Mouse (Mus musculus) heart, adult 2 months (tissue): ENCODE measurements around the gene Utp14b.

Experiments used
- CTCF ChIP-seq: fragments of 200-600 bp; IDR thresholded peaks from 2 replicates; pipeline ENCODE4 v1.8.1; 2022; ENCODE audit warnings: antibody characterized with exemption, mild to moderate bottlenecking, moderate library complexity
- EP300 ChIP-seq: fragments of 200-500 bp; IDR thresholded peaks from 2 replicates; pipeline ENCODE4 v1.6.1; 2011; ENCODE audit warnings: low read depth, low read length, control low read depth; ENCODE audit not compliant: insufficient read depth

DNA sequence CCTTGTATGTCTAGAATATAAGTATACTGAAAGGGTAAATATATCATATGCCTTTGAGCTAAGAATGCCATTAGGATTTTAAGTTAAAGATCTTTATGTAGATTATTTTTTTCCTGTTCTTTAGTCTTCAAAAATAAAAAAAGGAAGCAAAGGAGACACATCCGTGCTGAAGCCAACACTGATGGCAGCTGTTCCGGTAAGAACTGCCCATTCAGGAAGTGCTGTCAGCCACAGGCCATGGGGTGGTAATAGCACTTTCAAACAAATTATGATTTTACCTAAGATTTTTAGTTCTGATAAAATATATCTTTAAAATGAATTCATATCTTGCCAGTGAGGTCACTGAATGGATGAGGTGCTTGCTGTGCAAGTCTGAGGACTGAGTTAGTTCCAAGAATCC, 38.5 kb downstream of the Utp14b start:
- no peak for TF ChIP-seq CTCF
- no peak for TF ChIP-seq EP300
